Mouse (Mus musculus) liver, postnatal 0 days (tissue): ENCODE results near the gene Hist1h2af. TPM values are rescaled to one million over a fixed set of nuclear protein-coding genes. Genes with fewer than 3 reads are reported as not detected.
"Not testable (repeated sequence)": the region's sequence is repeated elsewhere in the genome, so short reads cannot be mapped to it uniquely, and the experiment has no call there.

Source experiments
- ATAC-seq: fragments of 200-750 bp; cut with Nextera tagmentation; 2 replicates; pipeline ENCODE4 v1.8.0; 2017; ENCODE audit warnings: mild to moderate bottlenecking, moderate library complexity
- DNase-seq: peaks from one replicate; pipeline ENCODE4 v3.0.0-alpha.2; 2016
- H3K27ac ChIP-seq: fragments of 300-500 bp; sonication (generic); 2 replicates; pipeline ENCODE4 v1.5.1; 2014; ENCODE audit warnings: antibody characterized with exemption, moderate library complexity, mild to moderate bottlenecking, low read depth
- H3K27me3 ChIP-seq: fragments of 300-500 bp; sonication (generic); 2 replicates; pipeline ENCODE4 v1.6.1; 2014; ENCODE audit warnings: low read length, control low read depth, mixed read lengths; ENCODE audit not compliant: insufficient read depth
- H3K36me3 ChIP-seq: fragments of 300-500 bp; sonication (generic); replicated peaks from 2 replicates; pipeline ENCODE4 v1.6.1; 2014; ENCODE audit warnings: mild to moderate bottlenecking, control low read depth, low read length, moderate library complexity, mixed read lengths; ENCODE audit not compliant: insufficient read depth
- H3K4me1 ChIP-seq: fragments of 300-500 bp; sonication (generic); 2 replicates; pipeline ENCODE4 v1.6.1; 2014; ENCODE audit warnings: antibody characterized with exemption, mild to moderate bottlenecking, control low read depth; ENCODE audit not compliant: insufficient read depth
- H3K4me2 ChIP-seq: fragments of 300-500 bp; sonication (generic); 2 replicates; pipeline ENCODE4 v1.6.1; 2014; ENCODE audit warnings: low read depth, mild to moderate bottlenecking, low read length, moderate library complexity, mixed read lengths
- H3K4me3 ChIP-seq: fragments of 300-500 bp; sonication (generic); 2 replicates; pipeline ENCODE4 v1.5.1; 2014; ENCODE audit warnings: low read depth, low read length
- H3K9ac ChIP-seq: fragments of 300-500 bp; sonication (generic); replicated peaks from 2 replicates; pipeline ENCODE4 v1.6.1; 2014; ENCODE audit warnings: mild to moderate bottlenecking, moderate library complexity
- H3K9me3 ChIP-seq: fragments of 300-500 bp; sonication (generic); 2 replicates; pipeline ENCODE4 v1.6.1; 2016; ENCODE audit warnings: mild to moderate bottlenecking, control low read depth, low read length, mixed read lengths
- CTCF ChIP-seq: sonication (generic); IDR thresholded peaks from 2 replicates; pipeline ENCODE4 v1.5.1; 2016; ENCODE audit warnings: antibody characterized with exemption, low read depth
- EP300 ChIP-seq: IDR thresholded peaks from 2 replicates; pipeline ENCODE4 v1.6.1; 2016; ENCODE audit warnings: antibody characterized with exemption, low read depth, mild to moderate bottlenecking
- WGBS: fragments of 180-500 bp; shearing (Covaris S2); extraction: QIAGEN DNeasy Blood & Tissue Kit; methylation state at CpG from one replicate; pipeline ENCODE4 v1.1.7; 2014; ENCODE audit not compliant: insufficient replicate concordance; 5-methylcytosine and 5-hydroxymethylcytosine counted together
- polyA plus RNA-seq: library from polyadenylated mRNA; unstranded; fragments of >200 nt; fragmentation: Nextera tagmentation; extraction: Ambion mirVana; gene quantifications from 2 replicates; pipeline ENCODE4 v1.2.1, GENCODE M21; 2015

Gene Hist1h2af
- polyA plus RNA-seq, 1 experiment from 2014 or later = 9.8 TPM

- peaks cover 10% of the 10 kb centered on the region for H3K4me1 ChIP-seq
- peak within 1 kb of the TSS; percentile 82 for H3K9ac ChIP-seq
- H3K27ac ChIP-seq = peak within 1 kb of the TSS; percentile 98
- H3K36me3 ChIP-seq, H3K27me3 ChIP-seq, H3K9me3 ChIP-seq: not testable (repeated sequence)
- H3K4me3 ChIP-seq = peak within 1 kb of the TSS; percentile 53
- peak within 1 kb of the TSS; percentile 69 for H3K4me2 ChIP-seq
- peak; percentile 80 for ATAC-seq
- peak; percentile 89 for DNase-seq
- WGBS = 0% methylated on average over 22 of the region's 42 CpGs
- peak; percentile 90 for TF ChIP-seq EP300
Measured at GRCm38 (mm10) chr13:23573898-23574524, 40.3 kb downstream of the Hist1h2af start, which contains the start of the genes Hist1h2bf and Hist1h2ad. Gene Hist1h2bf, minus strand, starts transcription at chr13:23574196. Gene Hist1h2ad, plus strand, starts transcription at chr13:23574381.

DNA sequence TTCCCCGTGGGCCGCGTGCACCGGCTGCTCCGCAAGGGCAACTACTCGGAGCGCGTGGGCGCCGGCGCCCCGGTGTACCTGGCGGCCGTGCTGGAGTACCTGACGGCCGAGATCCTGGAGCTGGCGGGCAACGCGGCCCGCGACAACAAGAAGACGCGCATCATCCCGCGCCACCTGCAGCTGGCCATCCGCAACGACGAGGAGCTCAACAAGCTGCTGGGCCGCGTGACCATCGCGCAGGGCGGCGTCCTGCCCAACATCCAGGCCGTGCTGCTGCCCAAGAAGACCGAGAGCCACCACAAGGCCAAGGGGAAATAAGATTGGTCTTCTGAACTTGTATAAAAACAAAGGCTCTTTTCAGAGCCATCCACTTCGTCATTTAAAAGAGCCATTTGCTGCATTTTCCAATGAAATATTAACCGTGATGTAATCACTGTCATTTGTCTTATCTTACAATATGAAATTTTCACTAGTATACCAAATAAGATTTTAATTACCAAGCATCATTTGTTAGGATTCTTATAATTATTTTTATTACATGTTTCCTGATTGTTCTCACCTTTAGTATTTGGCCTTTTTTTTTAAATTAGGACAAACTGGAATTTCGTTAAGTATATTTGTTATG is 41.0 kb downstream of the Hist1h2af start:
- not testable (repeated sequence) for ATAC-seq

GRCm38 (mm10) chr13:23575271-23575851 is 41.7 kb downstream of the Hist1h2af start, which contains the start of gene Hist1h3d:
Gene Hist1h3d, plus strand, starts transcription at chr13:23575763.
- Histone ChIP-seq H3K4me3 (peak within 1 kb of the TSS; percentile 53), H3K36me3 (no peaks in the 10 kb centered on the region), H3K27ac (peak within 1 kb of the TSS; percentile 88), H3K4me2 (peak within 1 kb of the TSS; percentile 71), H3K9ac (peak within 1 kb of the TSS; percentile 82), H3K27me3 (no peaks in the 10 kb centered on the region), H3K9me3 (no peaks in the 10 kb centered on the region), H3K4me1 (peaks cover 10% of the 10 kb centered on the region)
- TF ChIP-seq CTCF = no peak
- peak; percentile 7; the same call in 1 of the 2 replicates for TF ChIP-seq EP300
- DNase-seq (peak; percentile 66), ATAC-seq (peak; percentile 20)
- 4% methylated on average over 18 of the region's 18 CpGs for WGBS

More for the DNA sequence above, 41.0 kb downstream of the Hist1h2af start:
- Histone ChIP-seq H3K9ac (peak overlapping the region; percentile 57), H3K4me2 (peak overlapping the region; percentile 67), H3K4me1 (peaks cover 10% of the 10 kb centered on the region), H3K4me3 (peak overlapping the region; percentile 53), H3K27ac (peak overlapping the region; percentile 88)
- not testable (repeated sequence) for DNase-seq, H3K36me3 ChIP-seq, H3K9me3 ChIP-seq, H3K27me3 ChIP-seq
- WGBS = 2% methylated on average over 5 of the region's 39 CpGs

- H3K27me3 ChIP-seq, ATAC-seq, H3K36me3 ChIP-seq, H3K9me3 ChIP-seq: not testable (repeated sequence)
- Histone ChIP-seq H3K4me3 (peak overlapping the region; percentile 53), H3K9ac (peak overlapping the region; percentile 82), H3K27ac (peak overlapping the region; percentile 88), H3K4me1 (peaks cover 14% of the 10 kb centered on the region), H3K4me2 (peak overlapping the region; percentile 71)
- peak; percentile 41 for DNase-seq
- 0% methylated on average over 9 of the region's 40 CpGs for WGBS
Measured at GRCm38 (mm10) chr13:23575864-23576313, 42.2 kb downstream of the Hist1h2af start.

DNA sequence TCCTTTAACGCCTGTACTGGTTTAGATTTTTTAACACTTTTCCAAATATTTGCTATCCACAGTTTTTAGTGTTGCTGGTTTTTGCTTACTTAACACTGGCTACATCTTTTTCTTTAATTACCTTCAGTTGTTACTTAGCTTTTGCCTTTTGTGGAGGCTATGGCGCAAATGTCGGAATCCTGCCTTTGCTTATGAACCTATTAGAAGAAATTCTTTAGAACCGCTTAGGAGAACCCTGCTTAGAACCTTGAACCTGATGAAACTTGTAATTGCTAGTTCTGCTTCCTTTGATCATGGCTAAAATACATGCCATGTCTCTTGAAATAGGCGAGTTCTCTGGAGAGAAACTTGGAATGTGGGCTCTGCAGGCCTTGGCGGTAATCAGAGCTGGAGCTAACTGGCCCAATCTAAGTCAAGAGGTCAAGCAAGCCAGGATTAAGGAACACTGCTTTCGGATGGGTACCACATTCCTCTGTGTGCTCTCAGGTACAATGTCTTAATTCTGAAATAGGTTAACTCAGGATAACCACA is 42.7 kb downstream of the Hist1h2af start:
- TF ChIP-seq CTCF = no peak
- TF ChIP-seq EP300 = no peak
- 18% methylated on average over 7 of the region's 7 CpGs for WGBS
- H3K4me1 ChIP-seq = peaks cover 14% of the 10 kb centered on the region
- no peaks in the 10 kb centered on the region for H3K27me3 ChIP-seq
- peak overlapping the region; percentile 82 for H3K9ac ChIP-seq
- no peak for ATAC-seq
- H3K36me3 ChIP-seq = no peaks in the 10 kb centered on the region
- no peaks in the 10 kb centered on the region for H3K9me3 ChIP-seq
- H3K4me2 ChIP-seq = peak overlapping the region; percentile 71
- peak overlapping the region; percentile 53 for H3K4me3 ChIP-seq
- peak overlapping the region; percentile 88 for H3K27ac ChIP-seq
- no peak for DNase-seq

DNA sequence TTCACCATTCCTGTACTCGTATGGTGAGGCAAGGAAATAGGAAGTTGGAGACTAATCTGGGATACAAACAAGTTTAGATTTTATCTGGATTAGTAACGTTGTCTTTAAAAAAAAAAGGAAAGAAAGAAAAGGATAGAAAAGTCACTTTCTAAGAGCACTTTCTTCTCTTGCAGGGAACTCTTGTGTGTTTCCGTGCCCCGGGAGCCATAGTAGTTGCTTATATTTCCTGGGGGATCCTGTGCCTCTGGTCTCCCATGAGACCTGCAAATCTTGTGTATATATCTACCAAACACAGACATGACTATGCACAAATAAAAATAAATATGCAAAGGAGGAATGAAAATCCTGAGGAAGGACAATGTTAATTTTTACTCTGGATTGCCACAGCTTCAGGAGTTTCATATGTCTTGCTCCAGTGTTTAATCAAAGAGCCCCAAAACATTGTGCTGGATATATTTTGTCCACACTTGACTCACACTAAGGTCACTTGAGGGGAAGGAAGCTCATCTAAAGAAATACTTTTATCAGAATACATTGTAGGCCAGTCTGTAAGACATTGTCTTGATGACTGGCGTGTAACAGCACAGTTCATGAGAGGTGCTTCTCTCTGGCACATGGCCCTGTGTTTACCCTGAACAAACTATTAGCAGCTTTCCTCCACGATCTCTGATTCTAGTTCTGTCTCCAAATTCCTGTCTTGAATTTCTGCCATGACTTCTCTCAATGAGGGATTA is 43.4 kb downstream of the Hist1h2af start:
- Histone ChIP-seq H3K9me3 (no peaks in the 10 kb centered on the region), H3K4me2 (peak overlapping the region; percentile 71), H3K36me3 (no peaks in the 10 kb centered on the region), H3K27me3 (no peaks in the 10 kb centered on the region), H3K4me3 (peak overlapping the region; percentile 53), H3K4me1 (peaks cover 14% of the 10 kb centered on the region), H3K27ac (peak overlapping the region; percentile 88), H3K9ac (peak overlapping the region; percentile 82)
- DNase-seq (no peak), ATAC-seq (no peak)
- WGBS = 37% methylated on average over 6 of the region's 6 CpGs
- TF ChIP-seq EP300 (no peak), CTCF (no peak)
